Mouse (Mus musculus) CH12F3 (cell line): ENCODE data around the gene Psmg4.

Experiments used
- in situ Hi-C: fragments of 300-500 bp; cut with MboI; formaldehyde crosslinking; loops from 2 replicates; pipeline ENCODE4 v1.14.3; 2020; ENCODE audit warnings: low sequenced_read_pairs

The Psmg4 gene

DNA sequence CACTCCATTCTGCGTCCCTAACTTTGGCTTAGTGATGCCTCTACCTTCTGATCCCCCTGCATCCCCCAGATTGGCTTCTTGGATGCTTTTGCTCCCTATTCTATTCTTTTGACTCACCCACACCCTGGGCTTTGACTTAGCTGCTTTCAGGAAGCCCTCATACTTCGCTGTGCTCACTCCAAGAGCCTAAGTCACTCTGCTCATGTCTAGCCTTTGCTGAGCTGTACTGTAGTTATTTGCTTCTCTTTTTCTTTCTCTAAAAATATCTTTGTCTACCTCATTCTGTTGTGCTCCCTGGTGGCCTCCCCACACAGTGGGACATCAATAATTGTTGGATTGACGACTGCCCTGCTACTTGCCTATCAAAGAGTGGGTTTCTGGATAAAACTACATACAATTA is 14.6 kb upstream of the Psmg4 start:
- in situ Hi-C loops = no loop called here

DNA sequence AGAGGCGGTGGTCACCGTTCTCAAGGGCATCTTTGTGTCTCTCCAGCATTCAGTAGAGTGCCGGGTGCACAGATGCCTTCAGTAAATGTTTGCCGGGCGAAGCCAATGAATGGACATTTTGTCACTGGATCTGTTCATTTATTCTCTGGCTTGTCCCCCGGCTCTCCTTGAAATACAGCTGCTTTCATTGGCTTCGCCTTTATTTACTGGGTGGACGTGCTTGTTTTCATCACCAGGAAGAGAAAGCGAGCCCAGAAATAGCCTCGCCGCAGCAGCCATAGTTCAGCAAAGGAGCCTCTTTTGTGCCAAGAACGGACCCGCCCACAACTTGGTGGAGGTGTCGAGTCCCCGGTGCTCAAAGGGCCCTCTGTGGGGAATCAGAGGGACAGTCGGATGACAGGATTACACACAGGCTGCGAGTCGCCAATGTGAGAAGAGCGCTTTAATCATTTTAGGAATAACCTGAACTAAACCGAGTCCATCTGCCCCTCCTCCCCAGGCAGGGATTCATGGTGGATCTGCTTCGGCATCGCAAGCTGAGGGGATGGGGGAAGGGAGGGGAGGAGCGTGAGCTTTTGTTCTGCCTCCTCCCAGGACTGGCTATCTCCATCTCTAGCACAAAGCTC is 13.9 kb upstream of the Psmg4 start:
- in situ Hi-C loops = no loop called here

DNA sequence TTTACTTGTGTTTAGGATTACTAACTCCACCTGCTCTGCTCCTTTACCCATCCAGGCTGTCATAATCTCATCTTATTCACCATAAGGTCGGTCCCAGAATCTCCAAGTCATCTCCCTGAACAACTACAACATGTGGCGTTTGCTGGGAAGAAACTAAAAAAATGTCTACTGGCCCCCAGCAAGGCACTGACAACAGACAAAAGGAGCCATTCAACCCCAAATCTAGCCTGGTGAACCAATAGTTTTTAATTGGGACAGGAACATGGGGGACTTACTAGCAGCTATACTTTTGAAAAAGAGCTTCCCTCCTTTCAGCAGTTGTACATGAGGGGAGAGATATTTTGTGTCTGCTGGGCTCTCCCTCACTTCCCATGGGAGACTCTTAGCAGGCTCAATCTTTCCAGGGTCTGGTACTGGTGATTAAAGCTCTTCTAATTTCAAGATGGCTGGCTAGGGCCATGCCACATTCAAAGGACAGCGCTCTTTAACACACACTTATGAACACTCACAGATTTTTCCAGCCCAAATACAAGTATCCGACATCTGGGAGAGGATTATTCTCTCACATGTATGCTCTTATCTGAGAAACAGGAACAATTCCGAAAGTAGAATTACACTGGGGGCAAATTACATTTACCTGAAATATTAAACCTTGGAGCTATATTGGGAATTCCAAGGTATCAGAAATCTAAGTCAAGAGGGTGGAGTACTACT is 13.1 kb upstream of the Psmg4 start:
- in situ Hi-C loops = no loop called here

DNA sequence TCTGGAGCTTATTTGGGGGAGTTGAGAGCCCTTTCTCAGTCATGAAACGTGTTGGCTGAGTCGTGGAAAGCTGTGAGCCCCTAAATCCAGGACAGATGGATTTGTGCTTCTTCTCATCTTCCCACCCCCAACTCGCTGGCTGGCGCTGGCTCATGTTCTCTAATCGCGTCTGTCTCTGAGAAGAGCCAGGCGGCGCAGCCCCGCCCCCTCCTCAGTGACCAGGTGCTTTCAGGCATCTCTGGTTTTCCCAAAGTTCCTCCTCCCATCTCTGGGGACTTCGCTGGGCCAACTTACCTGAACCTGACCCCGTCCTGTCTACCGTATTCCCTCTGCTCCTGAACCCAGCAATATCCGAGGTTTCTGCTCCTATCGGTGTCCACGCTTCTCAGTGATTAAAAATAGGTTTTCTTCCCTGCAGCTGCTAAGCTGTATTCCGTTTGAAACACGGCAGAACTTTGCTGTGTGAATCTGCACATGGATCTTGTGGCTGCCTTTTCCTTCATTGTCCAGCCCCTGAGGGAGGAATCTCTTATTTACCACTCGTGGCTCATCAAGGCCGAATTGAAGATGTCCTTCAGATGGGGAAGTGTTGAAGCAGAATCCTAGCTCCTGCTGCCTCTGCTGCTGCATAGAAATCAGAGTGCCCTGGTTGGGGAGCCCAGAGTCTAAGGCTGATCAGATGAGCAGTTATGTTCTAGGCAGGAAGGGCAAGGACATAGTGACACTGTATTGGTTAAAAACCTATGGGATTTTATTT is 12.3 kb upstream of the Psmg4 start:
- in situ Hi-C loops = no loop called here

DNA sequence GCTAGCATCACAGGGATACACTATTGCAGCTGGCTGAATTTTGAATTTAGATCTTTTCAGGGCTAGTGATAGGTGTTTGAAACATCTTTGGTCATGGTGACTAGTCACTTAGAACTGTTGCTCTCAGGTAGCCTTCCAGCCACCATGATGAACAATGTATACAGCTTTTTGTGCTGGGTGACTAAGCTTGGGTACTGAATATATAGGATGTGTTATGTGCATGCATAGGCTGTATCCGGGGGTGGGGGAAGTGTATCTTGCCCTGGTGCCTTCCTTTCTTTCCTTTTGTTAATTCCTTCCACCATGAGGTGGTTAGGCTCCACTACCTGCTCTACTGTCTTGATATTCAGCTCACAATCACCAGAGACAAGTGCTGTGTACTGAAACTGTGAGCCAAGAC is 11.3 kb upstream of the Psmg4 start:
- in situ Hi-C loops = no loop called here

DNA sequence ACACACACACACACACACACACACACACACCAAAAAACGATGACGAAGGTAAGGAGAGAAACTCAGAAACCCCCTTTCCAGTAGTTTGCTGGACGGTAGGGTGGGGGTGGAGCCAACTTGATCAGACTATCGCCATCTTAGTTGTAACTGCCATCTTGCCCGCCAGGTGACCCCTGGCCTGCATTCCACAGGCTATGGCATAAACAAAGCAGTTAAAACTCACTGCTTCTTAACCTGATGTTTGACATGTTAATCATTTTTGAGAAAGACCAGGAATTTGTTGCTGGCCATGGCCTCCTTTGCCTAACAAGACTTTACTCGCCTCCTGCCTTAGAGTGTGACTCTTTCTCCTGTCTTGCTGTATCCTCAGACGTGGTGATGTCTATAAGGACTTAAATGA is 10.1 kb upstream of the Psmg4 start:
- in situ Hi-C loops = no loop called here

DNA sequence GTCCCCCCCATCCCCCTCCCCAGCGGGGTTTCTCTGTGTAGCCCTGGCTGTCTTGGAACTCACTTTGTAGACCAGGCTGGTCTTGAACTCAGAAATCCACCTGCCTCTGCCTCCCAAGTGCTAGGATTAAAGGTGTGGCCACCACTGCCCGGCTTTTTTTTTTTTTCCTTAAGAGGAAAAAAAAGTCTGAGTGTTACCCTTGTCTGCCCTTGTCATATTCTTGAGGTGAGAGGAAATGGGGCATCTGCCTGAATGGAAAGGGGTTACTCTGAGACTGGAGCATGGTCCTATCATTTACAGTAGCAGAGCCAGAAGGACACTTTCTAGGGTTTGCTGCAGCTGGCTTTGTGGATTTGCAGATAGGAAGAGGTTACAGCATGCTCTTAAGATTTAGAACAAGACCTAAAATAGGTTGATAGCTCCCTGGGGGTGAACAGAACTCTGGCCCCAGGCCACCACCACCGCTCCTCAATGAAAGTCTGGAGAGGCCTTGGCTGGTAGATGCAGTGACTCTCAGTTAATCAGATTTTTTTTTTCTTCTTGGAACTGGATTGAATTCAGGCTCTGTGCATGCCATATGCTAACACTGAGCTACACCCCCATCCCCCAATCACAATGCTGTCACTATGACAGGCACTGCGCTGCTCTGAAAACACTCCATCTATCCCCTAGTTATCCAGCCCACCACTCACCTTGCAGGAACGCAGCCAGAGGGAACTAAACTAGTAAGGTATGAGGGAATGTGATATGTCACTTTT is 9.3 kb upstream of the Psmg4 start:
- in situ Hi-C loops = no loop called here

DNA sequence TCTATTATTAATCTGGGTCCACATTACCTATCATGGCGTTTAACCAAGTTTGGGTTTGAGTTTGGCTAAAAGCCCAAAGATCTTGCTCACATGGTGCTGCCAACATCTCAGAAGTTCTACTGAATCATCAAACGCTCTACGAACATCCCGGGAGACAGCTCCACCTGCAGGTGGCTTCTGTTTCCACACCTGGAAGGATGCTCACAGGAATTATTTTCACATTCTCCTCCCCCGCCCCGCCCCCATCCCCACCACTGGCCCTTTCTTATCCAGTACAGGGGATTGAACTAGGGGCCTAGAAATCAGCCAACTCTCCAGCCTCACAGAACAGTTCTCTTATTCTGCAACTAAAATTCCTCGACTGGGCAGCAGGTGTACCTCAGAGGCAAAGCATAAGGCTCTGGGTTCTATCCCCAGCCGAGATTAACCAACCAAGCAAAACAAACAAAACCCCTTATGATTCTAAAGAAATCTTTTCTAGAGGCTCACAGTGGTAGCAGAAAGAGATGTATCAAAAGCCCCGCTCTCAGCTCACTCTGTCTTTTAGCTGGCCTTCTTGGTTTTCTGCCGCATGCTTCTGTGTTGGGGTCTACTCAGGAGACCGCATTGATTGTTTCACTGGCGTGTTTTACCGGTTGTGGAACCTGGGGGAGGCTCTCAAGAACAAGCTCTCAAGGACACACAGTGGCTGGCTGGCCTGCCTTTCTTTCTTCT is 8.4 kb upstream of the Psmg4 start:
- in situ Hi-C loops = no loop called here

DNA sequence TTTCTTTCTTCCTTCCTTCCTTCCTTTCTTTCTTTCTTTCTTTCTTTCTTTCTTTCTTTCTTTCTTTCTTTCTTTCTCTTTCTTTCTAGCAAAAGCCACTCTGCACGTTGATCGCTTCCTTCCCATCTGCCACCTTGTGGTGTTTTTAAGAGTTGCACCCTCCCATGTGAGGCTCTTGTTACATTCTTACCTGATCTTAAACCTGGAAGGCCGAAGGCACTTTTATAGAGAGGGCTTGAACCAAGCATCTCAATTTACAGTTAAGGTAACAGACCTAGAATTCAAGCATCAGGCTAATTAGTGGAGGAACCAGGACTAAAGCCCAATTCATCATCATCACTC is 7.9 kb upstream of the Psmg4 start:
- in situ Hi-C loops = loop anchor here (5.0 kb wide), 1 partner anchor 108 kb away; no protein-coding TSS in a partner anchor

DNA sequence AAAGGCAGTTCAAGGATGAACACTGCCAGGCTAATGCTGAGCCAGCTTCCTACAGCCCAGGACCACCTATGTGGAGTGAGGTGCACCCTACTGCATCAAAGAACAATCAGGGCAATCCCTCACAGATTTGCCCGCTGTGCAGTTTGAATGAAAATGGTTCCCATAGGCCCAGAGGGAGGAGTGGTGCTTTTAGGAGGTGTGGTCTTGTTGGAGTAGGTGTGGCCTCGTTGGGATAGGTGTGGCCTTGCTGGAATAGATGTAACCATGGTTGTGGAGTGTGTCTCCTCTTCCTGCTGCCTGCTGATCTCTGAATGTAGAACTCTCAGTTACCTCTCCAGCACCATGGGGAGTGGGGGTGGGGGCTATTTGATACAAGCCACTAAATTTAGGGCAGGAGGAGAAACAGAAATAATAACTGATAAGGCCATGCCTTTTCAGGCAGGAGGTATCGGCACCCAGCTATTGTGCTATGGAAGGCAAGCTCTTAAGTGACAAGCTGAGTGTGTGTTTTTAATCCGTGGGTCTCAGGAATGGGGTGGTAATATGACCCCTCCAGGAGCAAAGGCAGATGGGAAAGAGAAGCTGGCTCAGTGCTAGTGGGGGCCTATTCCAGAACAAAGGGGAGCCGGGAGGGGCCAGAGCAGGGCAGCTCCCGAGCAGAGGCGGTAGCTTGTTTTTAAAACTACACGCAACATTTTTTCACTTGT is 6.5 kb upstream of the Psmg4 start:
- in situ Hi-C loops = loop anchor here (5.0 kb wide), 1 partner anchor 109 kb away; no protein-coding TSS in a partner anchor

DNA sequence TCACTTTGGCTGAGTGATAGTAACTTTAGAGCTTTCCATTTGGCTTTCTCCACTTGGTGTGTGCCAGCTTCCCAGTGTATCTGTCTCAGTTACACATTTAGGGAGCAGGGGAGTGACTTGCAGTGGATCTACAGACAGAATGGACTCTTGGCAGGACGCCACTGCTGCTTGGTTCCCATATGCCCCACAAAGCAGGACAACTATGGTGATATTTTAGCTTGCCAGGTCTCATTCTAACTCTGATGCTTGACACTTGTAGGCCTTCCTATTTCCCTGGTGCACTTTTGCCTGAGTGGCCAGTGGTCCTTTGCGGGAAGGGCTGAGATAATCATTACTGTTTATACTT is 6.0 kb upstream of the Psmg4 start:
- in situ Hi-C loops = loop anchor here (5.0 kb wide), 1 partner anchor 110 kb away; no protein-coding TSS in a partner anchor

DNA sequence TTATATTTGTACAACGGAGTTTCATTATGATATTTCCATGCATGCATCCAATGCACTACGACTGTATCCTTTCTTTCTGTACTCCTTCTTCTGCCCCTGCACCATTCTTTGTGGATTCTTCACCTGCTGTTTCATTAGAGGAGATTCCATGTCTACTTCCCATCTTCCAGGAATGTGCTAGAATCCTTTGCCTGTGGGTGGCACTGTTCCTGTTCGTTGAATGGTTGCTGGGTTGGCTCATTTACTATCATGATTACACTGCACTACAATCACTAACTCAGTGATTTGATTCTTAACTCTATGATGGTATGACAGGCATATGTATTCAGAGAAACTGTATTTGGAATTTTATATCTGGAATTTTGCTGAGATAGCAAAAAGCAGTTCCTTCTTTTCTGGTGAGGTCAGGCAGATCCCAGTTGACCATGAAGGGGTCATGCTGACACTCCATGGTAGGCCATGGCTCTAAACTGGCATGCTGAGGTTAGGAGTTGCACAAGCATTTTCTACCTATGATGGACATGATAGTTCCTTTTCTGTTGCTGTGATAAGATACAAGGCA is 5.1 kb upstream of the Psmg4 start:
- in situ Hi-C loops = loop anchor here (5.0 kb wide), 1 partner anchor 110 kb away; no protein-coding TSS in a partner anchor

DNA sequence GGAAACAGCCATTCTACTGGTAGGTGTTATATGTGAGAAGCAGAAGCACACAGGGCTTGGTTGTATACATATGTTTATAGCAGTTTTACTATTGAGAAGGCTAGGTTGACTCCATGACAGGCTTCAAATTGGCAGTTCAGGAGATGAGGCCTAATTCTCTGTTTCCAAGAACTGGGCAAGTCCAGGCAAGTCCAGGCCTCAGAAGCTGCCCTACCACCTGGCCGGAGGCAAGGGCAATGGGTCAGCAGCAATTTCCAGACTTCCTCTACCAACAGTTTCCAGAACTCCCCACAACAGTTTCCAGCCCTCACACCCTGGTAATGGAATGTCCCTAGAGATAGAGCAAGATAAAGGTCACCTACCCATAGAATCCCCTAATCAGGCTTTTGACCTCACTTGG is 2.8 kb upstream of the Psmg4 start:
- in situ Hi-C loops = loop anchor here (5.0 kb wide), 1 partner anchor 113 kb away; no protein-coding TSS in a partner anchor

DNA sequence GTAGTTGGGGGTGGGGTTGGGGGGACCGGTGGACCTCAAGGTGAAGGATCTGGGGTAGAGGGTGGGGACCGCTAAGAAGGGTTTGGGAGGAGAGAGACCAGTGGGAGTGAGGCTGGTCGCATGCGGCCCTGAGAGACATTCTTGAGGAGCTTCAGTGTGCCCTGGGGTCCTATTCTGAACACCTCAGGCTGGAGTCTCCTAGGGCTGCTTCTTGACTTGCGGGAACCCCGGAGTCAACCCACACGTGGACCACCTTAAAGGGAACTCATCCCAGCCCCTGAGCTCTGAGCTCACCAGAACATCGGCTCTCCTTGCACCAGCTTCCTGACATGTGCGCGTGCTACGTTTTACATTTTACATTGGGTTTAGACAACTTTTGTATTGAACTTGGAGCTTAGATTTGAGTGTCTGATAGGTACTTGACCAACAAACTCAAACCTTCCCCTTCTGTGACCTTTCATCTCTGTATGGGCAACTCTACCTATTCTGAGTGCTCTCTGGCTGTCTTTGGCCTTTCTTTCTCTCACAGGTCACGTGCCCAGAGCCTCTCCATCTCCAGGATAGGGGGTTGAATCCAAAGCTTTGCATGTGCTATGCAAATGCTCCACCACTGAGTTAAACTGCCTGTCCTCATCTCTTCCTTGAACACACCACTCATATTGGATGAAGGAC is 676 bp downstream of the Psmg4 start:
- in situ Hi-C loops = no loop called here

DNA sequence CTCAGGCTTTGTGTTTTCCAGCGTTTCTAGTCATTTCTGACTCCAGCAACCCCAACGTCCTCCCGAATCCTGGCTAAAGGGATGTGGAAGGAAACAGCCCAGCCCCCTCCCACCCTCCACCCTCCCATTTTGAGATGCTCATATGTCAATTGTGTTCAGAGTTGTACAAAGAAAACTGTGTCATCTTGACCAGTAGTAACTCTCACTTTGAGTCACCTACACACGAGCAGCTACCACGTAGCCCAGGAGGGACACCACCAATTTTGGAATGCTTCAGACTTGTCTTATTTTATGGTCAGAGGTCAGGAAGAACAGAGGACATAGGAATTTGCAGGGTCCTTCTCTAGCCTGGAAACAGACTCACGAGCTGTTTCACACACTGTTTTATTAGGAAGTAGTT is 11.3 kb downstream of the Psmg4 start:
- in situ Hi-C loops = no loop called here

DNA sequence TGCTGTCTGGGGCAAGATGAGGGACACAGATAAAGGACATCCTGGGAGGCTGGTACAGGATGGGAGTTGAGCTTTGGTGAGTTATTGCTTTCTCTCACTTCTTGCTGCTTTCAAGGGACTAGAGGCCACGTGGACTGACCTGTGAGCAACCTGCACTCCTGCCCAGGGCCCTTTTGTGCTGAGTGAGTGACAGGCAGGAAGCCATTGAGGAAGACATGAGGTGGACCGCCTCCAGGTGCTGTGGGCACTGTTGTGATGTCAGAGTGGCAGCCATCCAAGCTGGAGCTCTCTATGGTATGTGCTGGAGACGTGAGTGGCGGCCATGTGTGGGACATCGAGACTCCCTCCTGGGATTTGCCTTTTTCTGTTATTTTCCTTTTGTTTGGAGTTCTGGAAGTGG is 18.9 kb downstream of the Psmg4 start:
- in situ Hi-C loops = loop anchor here (25.0 kb wide), 1 partner anchor 681 kb away; no protein-coding TSS in a partner anchor

DNA sequence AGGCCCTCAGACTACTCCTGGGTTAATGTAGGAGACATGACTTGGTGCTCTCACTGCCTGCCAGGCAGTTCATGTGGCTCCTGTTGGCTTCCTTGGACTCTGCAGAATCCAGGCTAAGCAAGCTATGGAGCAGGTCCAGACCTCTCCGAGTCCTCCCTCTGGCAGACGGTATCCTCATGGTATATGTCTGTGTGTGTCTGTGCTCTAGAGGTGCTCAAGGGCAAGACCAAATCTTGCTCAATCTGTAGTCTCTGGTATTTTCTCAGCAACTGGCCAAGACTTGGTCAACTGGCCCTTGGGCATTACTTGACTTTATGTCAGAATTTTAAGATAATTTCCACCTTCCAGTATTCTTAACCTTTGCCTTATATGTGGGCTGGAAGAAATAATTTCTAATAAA is 22.6 kb downstream of the Psmg4 start:
- in situ Hi-C loops = loop anchor here (25.0 kb wide), 1 partner anchor 677 kb away; no protein-coding TSS in a partner anchor

DNA sequence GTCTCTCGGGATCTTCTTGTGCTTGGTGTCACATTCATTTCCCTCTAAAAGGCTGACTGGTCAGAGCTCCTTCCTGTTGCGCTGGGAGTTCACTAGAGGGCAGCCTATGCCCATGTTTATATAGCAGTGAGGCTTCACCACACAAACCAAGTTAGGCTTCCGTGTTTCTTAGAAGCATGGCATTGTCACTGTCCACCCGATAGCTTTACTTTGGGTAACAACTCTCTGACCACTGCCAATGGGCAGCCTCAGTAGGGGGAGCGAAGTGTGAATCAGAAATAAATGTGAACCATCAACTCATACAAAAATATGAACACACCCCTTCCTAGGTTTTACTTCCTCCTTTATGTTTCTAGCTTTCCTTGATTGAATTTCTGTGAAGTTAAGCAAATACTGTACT is 24.8 kb downstream of the Psmg4 start:
- in situ Hi-C loops = loop anchor here (25.0 kb wide), 1 partner anchor 675 kb away; no protein-coding TSS in a partner anchor
